Mouse (Mus musculus) midbrain, embryonic 14.5 days (tissue): Measurements from ENCODE around the gene Aire. TPM values are rescaled to one million over a fixed set of nuclear protein-coding genes. Genes with fewer than 3 reads are reported as not detected.

Experiments used
- ATAC-seq: fragments of 200-750 bp; cut with Nextera tagmentation; 2 replicates; pipeline ENCODE4 v1.8.0; 2017; ENCODE audit warnings: moderate number of reproducible peaks, moderate library complexity; ENCODE audit not compliant: low FRiP score, low TSS enrichment
- DNase-seq: peaks from one replicate; pipeline ENCODE4 v3.0.0-alpha.2; 2015
- H3K27ac ChIP-seq: fragments of 300-500 bp; sonication (generic); replicated peaks from 2 replicates; pipeline ENCODE4 v1.5.1; 2014; ENCODE audit warnings: mild to moderate bottlenecking, low read depth, low read length, moderate library complexity
- H3K27me3 ChIP-seq: fragments of 300-500 bp; sonication (generic); 2 replicates; pipeline ENCODE4 v1.6.1; 2014; ENCODE audit warnings: low read length, control low read depth, mixed read lengths; ENCODE audit not compliant: control insufficient read depth, insufficient read depth
- H3K36me3 ChIP-seq: fragments of 300-500 bp; sonication (generic); 2 replicates; pipeline ENCODE4 v1.6.1; 2014; ENCODE audit warnings: low read length, control low read depth; ENCODE audit not compliant: control insufficient read depth, insufficient read depth
- H3K4me1 ChIP-seq: fragments of 300-500 bp; sonication (generic); 2 replicates; pipeline ENCODE4 v1.6.1; 2014; ENCODE audit warnings: mild to moderate bottlenecking, antibody characterized with exemption, low read length, control low read depth; ENCODE audit not compliant: control insufficient read depth, insufficient read depth
- H3K4me2 ChIP-seq: fragments of 300-500 bp; sonication (generic); 2 replicates; pipeline ENCODE4 v1.6.1; 2014; ENCODE audit warnings: mild to moderate bottlenecking, low read length, moderate library complexity
- H3K4me3 ChIP-seq: fragments of 300-500 bp; sonication (generic); replicated peaks from 2 replicates; pipeline ENCODE4 v1.5.1; 2014; ENCODE audit warnings: low read depth, low read length
- H3K9ac ChIP-seq: fragments of 300-500 bp; sonication (generic); replicated peaks from 2 replicates; pipeline ENCODE4 v1.6.1; 2014; ENCODE audit warnings: mild to moderate bottlenecking, low read length, moderate library complexity
- H3K9me3 ChIP-seq: fragments of 300-500 bp; sonication (generic); 2 replicates; pipeline ENCODE4 v1.6.1; 2016; ENCODE audit warnings: low read length, control low read depth, mixed read lengths; ENCODE audit not compliant: control insufficient read depth
- WGBS: fragments of 180-500 bp; shearing (Covaris S2); extraction: QIAGEN DNeasy Blood & Tissue Kit; methylation state at CpG from one replicate; pipeline ENCODE4 v1.1.7; 2014; 5-methylcytosine and 5-hydroxymethylcytosine counted together
- polyA plus RNA-seq: library from polyadenylated mRNA; unstranded; fragments of >200 nt; fragmentation: Nextera tagmentation; extraction: Ambion mirVana; gene quantifications from 2 replicates; pipeline ENCODE4 v1.2.1, GENCODE M21; 2014

The Aire gene
- polyA plus RNA-seq = 0.09 TPM in 1 of 2 replicates, not detected in the other

DNA sequence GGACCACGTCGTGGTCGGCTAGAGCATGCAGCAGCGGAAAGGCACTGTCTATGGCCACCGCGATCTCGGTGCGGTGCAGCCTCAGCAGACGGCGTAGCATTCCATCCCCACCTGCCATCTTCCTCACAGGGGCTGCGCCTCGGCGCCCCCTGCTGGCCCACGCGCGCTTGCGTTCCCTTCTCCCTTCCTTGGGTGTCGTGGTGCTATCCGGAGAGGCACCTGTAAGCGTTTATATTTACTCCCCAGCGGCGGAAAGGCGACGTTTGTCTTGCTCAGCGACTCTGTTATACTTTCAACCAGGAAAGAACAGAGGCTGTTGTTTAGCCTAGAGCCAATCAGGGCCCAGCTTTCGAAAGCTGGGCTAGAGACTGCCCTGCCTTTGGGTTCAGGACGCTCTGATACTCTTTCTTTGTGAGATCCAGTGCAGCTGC lies at the start of gene Aire:
TSS of gene Aire (minus strand) at position 205 of the 431 bp plus-strand sequence.
- 3% methylated on average over 27 of the region's 27 CpGs for WGBS
- no peaks in the 10 kb centered on the region for H3K9me3 ChIP-seq
- H3K27me3 ChIP-seq = no peaks in the 10 kb centered on the region
- H3K27ac ChIP-seq = no peak within 1 kb of the TSS
- ATAC-seq (peak; percentile 66; the same call in 1 of the 2 replicates), DNase-seq (peak; percentile 83)
- peak within 1 kb of the TSS; percentile 26 for H3K4me3 ChIP-seq
- H3K4me1 ChIP-seq = no peaks in the 10 kb centered on the region
- H3K4me2 ChIP-seq = peak within 1 kb of the TSS; percentile 51
- peak within 1 kb of the TSS; percentile 9; the same call in 1 of the 2 replicates for H3K9ac ChIP-seq
- H3K36me3 ChIP-seq = no peaks in the 10 kb centered on the region

DNA sequence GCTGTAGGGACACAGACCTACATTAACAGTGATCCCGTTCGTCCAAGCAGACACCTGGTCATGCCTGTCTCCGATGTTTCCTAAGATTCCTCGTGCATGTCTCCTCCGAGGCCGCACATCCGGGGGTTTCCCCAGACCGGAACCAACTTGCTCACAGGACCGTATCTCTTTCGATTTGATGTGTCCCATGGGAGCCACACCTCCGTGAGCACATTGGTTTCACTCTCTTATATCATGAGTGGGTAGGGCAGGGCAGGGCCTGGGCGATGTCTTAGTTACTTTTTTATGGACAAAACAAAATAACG lies 49.3 kb upstream of the Aire start:
- Histone ChIP-seq H3K36me3 (no peaks in the 10 kb centered on the region), H3K4me3 (no peak overlapping the region), H3K4me2 (no peak overlapping the region), H3K9me3 (no peaks in the 10 kb centered on the region), H3K9ac (no peak overlapping the region), H3K27ac (no peak overlapping the region), H3K27me3 (no peaks in the 10 kb centered on the region), H3K4me1 (no peaks in the 10 kb centered on the region)
- no peak for ATAC-seq
- DNase-seq = no peak
- WGBS = 90% methylated on average over 13 of the region's 13 CpGs

DNA sequence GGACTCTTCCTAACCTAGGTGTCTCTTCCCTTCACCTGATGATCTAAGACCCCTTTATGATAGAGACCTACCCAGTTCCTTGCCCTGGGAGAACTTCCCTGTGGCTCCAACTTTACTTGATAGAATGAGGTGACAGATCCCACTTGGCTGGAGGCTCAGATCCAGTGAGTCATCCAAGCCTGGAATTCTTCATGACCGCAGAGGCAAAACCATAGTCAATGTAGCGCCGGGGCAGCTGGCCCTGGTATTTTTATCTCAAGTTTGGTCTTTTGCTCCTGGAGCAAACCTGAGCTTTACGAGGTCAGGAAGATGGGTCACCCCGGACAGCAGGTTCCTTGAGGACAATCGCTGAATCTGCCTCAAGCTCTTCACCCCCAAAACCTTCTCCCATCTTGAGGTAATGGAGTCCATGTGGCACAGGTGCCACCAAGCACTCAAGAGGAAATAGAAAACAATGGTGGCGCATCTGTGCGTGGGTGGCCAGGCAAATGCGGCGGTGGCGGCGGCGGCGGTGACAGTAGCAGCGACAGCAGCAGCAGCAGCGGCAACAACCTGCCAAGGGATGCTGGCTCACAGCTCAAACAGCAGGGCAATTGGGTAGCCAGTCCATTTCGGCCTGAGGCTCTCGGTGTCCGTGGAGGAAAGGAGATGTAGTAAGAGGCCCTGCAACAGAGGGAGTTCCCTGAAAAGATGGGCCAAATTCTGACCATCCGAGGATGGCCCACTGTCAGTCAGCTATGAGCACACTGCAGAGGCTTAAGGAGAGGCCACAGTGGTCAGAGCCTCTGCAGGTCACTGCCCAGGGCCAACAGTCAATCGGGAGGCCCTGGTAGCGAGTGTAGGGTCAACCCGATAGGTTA lies 48.7 kb upstream of the Aire start:
- no peaks in the 10 kb centered on the region for H3K36me3 ChIP-seq
- ATAC-seq = no peak
- no peak for DNase-seq
- no peaks in the 10 kb centered on the region for H3K4me1 ChIP-seq
- H3K27ac ChIP-seq = no peak overlapping the region
- no peak overlapping the region for H3K9ac ChIP-seq
- no peaks in the 10 kb centered on the region for H3K9me3 ChIP-seq
- no peak overlapping the region for H3K4me2 ChIP-seq
- H3K4me3 ChIP-seq = no peak overlapping the region
- no peaks in the 10 kb centered on the region for H3K27me3 ChIP-seq
- 90% methylated on average over 23 of the region's 23 CpGs for WGBS

DNA sequence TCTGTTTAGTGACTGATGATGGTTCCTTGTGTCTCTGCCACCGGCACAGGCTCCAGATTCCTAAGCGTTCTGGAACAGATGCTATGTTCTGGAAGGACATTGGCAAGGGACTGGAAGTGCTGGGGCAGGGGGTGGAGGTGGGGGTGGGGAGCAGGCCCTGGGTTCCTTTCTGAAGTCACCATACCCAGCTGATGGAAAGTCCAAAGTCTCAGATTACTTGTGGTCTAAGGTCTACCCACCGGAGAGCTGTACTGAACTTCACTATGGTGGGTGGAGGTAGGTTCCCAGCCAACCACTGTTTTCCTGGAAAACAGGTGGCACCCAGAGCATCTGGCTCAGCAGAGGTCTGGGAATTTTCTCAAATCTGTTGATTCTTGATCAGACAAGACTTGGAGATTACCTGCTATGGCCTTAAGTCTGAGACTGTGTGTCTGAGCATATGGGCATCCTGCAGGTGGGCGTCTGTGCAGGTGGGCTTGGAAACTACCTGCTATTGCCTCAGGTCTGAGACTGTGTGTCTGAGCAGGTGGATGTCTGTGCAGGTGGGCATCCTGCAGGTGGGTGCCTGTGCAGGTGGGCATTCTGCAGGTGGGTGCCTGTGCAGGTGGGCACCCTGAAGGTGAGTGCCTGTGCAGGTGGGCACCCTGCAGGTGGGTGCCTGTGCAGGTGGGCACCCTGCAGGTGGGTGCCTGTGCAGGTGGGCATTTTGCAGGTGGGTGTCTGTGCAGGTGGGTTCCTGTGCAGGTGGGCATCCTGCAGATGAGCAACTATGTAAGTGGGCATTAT lies 47.5 kb upstream of the Aire start:
- Histone ChIP-seq H3K9ac (no peak overlapping the region), H3K9me3 (no peaks in the 10 kb centered on the region), H3K4me3 (no peak overlapping the region), H3K27me3 (no peaks in the 10 kb centered on the region), H3K4me2 (no peak overlapping the region), H3K27ac (no peak overlapping the region), H3K4me1 (no peaks in the 10 kb centered on the region), H3K36me3 (no peaks in the 10 kb centered on the region)
- ATAC-seq = no peak
- no peak for DNase-seq
- 83% methylated on average over 4 of the region's 4 CpGs for WGBS

DNA sequence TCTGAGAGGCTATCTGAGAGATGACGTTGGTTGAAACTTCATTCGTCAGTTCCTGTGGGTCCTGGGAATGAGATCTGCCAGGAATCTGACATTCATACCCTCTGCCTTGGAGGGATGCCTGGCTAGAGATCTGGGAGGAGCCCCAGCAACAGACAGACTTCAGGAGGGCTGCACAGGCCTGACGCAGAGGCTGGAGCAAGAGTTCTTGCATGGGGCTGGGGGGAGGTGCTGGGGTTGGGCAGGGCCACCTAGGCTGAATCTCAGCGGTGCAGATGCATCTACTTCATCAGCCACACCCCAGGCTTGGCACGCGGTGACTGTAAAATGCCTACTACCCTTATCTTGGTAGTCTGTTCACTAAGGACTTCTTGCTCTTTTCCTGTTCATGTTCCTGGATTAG lies 46.8 kb upstream of the Aire start:
- Histone ChIP-seq H3K4me1 (no peaks in the 10 kb centered on the region), H3K4me2 (no peak overlapping the region), H3K27me3 (no peaks in the 10 kb centered on the region), H3K9me3 (no peaks in the 10 kb centered on the region), H3K9ac (no peak overlapping the region), H3K27ac (no peak overlapping the region), H3K36me3 (no peaks in the 10 kb centered on the region), H3K4me3 (no peak overlapping the region)
- 72% methylated on average over 6 of the region's 6 CpGs for WGBS
- no peak for DNase-seq
- ATAC-seq = no peak

DNA sequence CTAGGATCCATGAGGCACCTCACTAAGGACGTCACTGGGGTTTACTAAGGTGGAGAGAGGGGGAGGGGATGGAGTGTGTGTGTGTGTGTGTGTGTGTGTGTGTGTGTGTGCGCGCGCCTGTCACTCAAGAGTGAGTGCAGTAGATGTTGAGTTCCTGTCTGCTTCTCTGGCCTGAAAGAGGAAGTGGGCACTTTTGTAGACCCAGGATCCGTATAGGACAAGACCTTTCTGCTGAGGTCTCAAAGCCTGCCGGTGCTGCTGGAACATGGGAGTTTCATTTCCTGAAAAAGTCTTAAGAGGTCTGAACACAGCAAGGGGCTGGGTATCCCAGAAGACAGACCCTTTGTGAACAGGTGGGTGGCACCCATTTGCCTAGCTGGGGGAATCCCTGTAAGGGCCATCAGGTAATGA lies 43.7 kb upstream of the Aire start:
- Histone ChIP-seq H3K4me1 (no peaks in the 10 kb centered on the region), H3K27me3 (no peaks in the 10 kb centered on the region)
- ATAC-seq = no peak

GRCm38 (mm10) chr10:78086444-78087061 lies 43.1 kb upstream of the Aire start:
- Histone ChIP-seq H3K4me3 (no peak overlapping the region), H3K4me2 (no peak overlapping the region), H3K27me3 (no peaks in the 10 kb centered on the region), H3K9ac (no peak overlapping the region), H3K4me1 (no peaks in the 10 kb centered on the region), H3K36me3 (no peaks in the 10 kb centered on the region), H3K27ac (no peak overlapping the region), H3K9me3 (no peaks in the 10 kb centered on the region)
- WGBS = 84% methylated on average over 10 of the region's 10 CpGs
- DNase-seq (no peak), ATAC-seq (no peak; the same call in 1 of the 2 replicates)

More for the DNA sequence above, 43.7 kb upstream of the Aire start:
- Histone ChIP-seq H3K9ac (no peak overlapping the region), H3K4me2 (no peak overlapping the region), H3K9me3 (no peaks in the 10 kb centered on the region), H3K27ac (no peak overlapping the region), H3K4me3 (no peak overlapping the region), H3K36me3 (no peaks in the 10 kb centered on the region)
- DNase-seq = no peak
- 82% methylated on average over 6 of the region's 6 CpGs for WGBS

DNA sequence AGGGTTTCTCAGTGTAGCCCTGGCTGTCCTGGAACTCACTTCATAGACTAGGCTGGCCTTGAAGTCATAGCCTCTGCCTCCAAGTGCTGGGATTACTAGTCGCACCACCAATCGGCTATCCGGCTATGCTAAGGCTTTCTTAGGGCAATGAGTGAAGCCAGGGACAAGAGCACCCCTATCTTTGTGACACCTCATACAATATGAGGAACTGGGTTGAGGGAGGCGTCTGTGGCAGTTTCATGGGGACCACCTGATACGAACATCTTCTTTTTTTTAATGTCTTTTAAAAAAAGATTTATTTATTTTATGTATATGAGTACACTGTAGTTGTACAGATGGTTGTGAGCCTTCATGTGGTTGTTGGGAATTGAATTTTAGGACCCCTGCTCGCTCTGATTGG lies 42.3 kb upstream of the Aire start:
- Histone ChIP-seq H3K9me3 (no peaks in the 10 kb centered on the region), H3K4me2 (no peak overlapping the region), H3K4me3 (no peak overlapping the region), H3K36me3 (no peaks in the 10 kb centered on the region), H3K27ac (no peak overlapping the region), H3K27me3 (no peaks in the 10 kb centered on the region), H3K9ac (no peak overlapping the region), H3K4me1 (no peaks in the 10 kb centered on the region)
- no peak for DNase-seq
- WGBS = 97% methylated on average over 6 of the region's 6 CpGs
- no peak for ATAC-seq
